Mouse (Mus musculus): Measurements from ENCODE around the gene 1700029J07Rik. TPM values are rescaled to one million over a fixed set of nuclear protein-coding genes. Genes with fewer than 3 reads are reported as not detected.

The 1700029J07Rik gene
- total RNA-seq, 1 experiment from 2014 or later, result 2.5 TPM

GRCm38 (mm10) chr8:45973988-45974505 lies 1.0 kb downstream of the 1700029J07Rik start:
- no peak for ATAC-seq (replicated peaks; ENCODE audit: insufficient number of reproducible peaks, low FRiP score, low TSS enrichment, poor library complexity, severe bottlenecking)

GRCm38 (mm10) chr8:45970894-45971293 lies 4.2 kb downstream of the 1700029J07Rik start:
- ATAC-seq (replicated peaks; ENCODE audit: insufficient number of reproducible peaks, low FRiP score, low TSS enrichment, poor library complexity, severe bottlenecking), result no peak

GRCm38 (mm10) chr8:45950622-45951021 lies 24.4 kb downstream of the 1700029J07Rik start:
- no peak for ATAC-seq (replicated peaks; ENCODE audit: insufficient number of reproducible peaks, low FRiP score, low TSS enrichment, poor library complexity, severe bottlenecking)

GRCm38 (mm10) chr8:45946283-45946682 lies 28.8 kb downstream of the 1700029J07Rik start:
- ATAC-seq (replicated peaks; ENCODE audit: insufficient number of reproducible peaks, low FRiP score, low TSS enrichment, poor library complexity, severe bottlenecking), result no peak

DNA sequence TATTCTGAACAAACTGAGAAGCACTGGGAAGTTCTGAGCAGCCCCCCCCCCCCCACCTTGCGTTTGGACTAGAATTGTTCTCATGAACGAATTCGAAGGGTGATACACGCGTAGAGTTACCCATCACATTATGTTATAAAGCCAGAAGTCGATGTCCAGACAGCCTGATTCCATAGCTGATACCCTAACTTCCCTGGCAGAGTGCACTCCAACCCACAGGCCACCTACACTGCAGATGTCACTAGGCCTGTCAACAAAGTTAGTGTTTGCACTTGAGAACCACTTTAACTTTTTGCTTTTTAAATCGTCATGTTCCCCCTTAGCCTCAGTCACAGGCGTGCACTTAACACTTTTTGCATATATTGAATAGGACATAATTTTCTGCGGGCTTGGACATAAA lies 38.1 kb downstream of the 1700029J07Rik start:
- no peak for ATAC-seq (replicated peaks; ENCODE audit: insufficient number of reproducible peaks, low FRiP score, low TSS enrichment, poor library complexity, severe bottlenecking)

DNA sequence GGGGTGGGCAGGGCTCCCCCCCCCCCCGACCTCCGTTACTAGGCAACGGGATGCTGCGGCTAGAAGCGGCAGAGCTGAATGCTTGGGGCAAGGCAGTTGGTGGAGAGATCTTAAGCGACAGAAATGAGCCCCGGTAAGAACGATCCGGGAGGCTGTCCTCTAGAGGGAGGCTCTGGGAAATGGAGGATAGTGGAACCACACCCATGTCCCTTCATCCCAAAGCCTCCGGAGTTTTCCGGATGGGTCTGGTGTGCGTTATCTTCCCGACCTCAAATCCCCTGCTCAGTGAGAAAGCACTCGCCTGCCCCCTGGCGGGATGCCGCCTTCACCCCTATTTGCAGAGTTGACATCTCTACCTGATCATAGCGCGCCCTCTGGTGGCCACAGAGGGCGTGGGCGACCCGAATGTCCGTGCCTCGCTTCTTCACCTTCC lies 40.5 kb downstream of the 1700029J07Rik start, which contains the start of gene Ccdc110:
Gene Ccdc110 (plus strand): TSS at position 38 of the 433 bp plus-strand sequence.
- ATAC-seq (replicated peaks; ENCODE audit: insufficient number of reproducible peaks, low FRiP score, low TSS enrichment, poor library complexity, severe bottlenecking), result peak; percentile 91

DNA sequence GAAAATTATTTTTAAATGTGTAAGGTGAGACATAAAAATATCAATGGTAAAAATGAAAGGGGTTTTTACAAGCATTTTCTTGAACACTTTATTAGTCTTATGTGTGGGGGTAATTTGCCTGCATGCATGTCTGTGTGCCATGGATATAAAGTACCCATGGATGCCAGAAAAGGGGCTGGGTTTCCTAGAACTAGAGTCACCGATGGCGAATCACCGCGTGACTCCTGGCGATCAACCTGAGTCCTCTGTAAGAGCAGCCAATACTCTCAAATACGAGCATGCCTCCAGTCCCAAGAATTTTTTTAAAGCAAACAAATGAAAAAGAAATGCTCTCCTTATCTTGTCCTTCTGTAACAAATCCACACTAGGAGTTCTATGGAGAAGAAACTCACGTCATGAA lies 52.9 kb downstream of the 1700029J07Rik start:
- ATAC-seq (replicated peaks; ENCODE audit: insufficient number of reproducible peaks, low FRiP score, low TSS enrichment, poor library complexity, severe bottlenecking), result no peak

- ATAC-seq (replicated peaks; ENCODE audit: insufficient number of reproducible peaks, low FRiP score, low TSS enrichment, poor library complexity, severe bottlenecking), result no peak
Measured at GRCm38 (mm10) chr8:45920392-45920791, 54.7 kb downstream of the 1700029J07Rik start.

GRCm38 (mm10) chr8:45918891-45919290 lies 56.2 kb downstream of the 1700029J07Rik start:
- ATAC-seq (replicated peaks; ENCODE audit: insufficient number of reproducible peaks, low FRiP score, low TSS enrichment, poor library complexity, severe bottlenecking), result no peak

DNA sequence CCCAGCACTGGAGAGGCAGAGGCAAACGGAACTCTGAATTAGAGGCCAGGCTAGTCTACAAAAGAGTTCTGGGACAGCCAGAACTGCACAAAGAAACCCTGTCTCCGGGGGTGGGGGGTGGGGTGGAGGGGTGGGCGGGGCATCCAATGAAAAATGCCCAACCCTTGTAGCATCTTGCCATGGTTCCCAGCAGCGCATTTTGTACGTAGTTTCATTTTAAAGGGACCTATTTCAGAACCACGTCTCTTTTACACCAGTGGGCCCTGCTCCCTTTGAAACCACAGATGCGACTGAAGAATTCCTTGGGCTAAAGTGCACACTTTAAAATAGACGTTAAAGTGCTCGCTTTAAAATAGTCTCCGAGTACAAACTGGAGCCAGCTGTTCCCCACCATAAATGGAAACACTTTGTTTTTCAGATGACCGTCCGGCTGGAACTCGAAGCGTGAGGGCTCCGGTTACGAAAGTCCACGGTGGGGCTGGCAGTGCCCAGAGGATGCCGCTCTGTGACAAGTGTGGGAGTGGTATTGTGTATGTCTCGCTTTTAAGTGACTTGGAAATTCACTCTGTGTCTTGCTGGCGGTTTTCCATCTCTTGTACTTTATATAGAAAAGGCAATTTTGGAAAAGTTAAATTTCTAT lies 57.9 kb downstream of the 1700029J07Rik start:
- no peak for ATAC-seq (replicated peaks; ENCODE audit: insufficient number of reproducible peaks, low FRiP score, low TSS enrichment, poor library complexity, severe bottlenecking)

DNA sequence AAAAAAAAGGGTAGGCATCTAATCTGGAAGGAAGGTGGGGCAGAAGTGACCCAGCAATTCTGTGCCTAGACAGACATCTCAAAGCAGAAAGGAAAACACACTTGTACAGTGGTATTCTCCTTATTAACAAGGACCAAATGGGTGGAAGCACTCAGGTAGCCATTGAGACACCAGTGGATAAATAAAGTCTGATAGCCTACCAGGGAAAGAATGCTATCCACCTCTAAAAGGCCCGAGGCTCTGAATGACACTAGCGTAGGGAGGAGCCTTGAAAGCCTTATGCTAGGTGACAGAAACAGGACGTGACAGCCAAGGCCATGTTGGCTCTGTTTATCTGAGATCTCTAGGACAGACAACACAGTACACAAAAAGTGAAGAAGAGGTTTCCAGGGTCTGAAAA lies 58.6 kb downstream of the 1700029J07Rik start:
- no peak for ATAC-seq (replicated peaks; ENCODE audit: insufficient number of reproducible peaks, low FRiP score, low TSS enrichment, poor library complexity, severe bottlenecking)

DNA sequence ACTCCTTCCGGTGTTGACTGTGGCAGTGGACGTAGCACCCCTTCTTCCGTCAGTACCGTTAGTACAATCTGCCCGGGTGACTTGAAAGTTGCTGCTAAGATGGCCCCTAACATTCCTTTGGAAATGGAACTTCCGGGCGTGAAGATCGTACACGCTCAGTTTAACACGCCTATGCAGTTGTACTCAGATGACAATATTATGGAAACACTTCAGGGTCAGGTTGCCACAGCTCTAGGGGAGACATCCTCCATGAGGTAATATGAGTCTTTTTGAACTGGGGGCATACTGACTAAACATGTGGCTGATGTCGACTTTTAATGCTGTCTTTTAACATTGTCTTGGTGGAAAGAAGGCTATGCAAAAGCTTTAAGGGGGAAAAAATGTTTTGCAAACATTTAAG lies 61.3 kb downstream of the 1700029J07Rik start:
- ATAC-seq (replicated peaks; ENCODE audit: insufficient number of reproducible peaks, low FRiP score, low TSS enrichment, poor library complexity, severe bottlenecking), result no peak

DNA sequence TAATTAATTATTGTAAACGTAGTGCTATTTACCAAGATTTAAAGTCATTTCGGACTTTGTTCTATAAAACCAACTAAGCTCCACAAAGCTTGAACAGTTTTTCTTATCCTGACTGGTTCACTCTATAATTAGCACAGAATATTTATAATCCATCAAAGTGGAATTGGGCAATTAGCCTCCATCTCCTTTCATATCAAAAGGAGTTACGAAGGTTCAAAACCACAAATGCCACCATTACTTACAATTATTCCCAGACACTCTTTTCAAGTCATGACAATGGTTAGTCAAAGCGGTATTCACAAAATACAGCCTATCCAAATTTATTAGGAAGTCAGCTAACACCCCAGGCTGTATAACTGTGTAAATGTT lies 68.8 kb downstream of the 1700029J07Rik start:
- ATAC-seq (replicated peaks; ENCODE audit: insufficient number of reproducible peaks, low FRiP score, low TSS enrichment, poor library complexity, severe bottlenecking), result no peak

- ATAC-seq (replicated peaks; ENCODE audit: insufficient number of reproducible peaks, low FRiP score, low TSS enrichment, poor library complexity, severe bottlenecking), result no peak
Measured at GRCm38 (mm10) chr8:45905591-45906250, 69.3 kb downstream of the 1700029J07Rik start.

- no peak for ATAC-seq (replicated peaks; ENCODE audit: insufficient number of reproducible peaks, low FRiP score, low TSS enrichment, poor library complexity, severe bottlenecking)
Measured at GRCm38 (mm10) chr8:45903659-45904058, 71.4 kb downstream of the 1700029J07Rik start.

Other genes with a start within 250 kb of the 1700029J07Rik start
- gene Pdlim3, start 89.8 kb downstream of the 1700029J07Rik start, total RNA-seq (2017), result not detected in 3 replicates
- not detected in 3 replicates for gene Ccdc110, start 40.6 kb downstream of the 1700029J07Rik start, total RNA-seq (2017)
- 59.2 to 74.7 TPM (median 73.5 TPM) in 3 replicates for gene Ufsp2, start 276 bp upstream of the 1700029J07Rik start, total RNA-seq (2017)
- gene Lrp2bp, start 24.1 kb upstream of the 1700029J07Rik start, total RNA-seq (2017), result 0.19 TPM in 1 of 3 replicates, not detected in the others
- 7.3 to 18.8 TPM (median 11.7 TPM) in 3 replicates for gene Ankrd37, start 30.5 kb upstream of the 1700029J07Rik start, total RNA-seq (2017)
- 16.0 to 30.9 TPM (median 23.5 TPM) in 3 replicates for gene Cfap97, start 176.5 kb upstream of the 1700029J07Rik start, total RNA-seq (2017)
- 10.2 to 20.5 TPM (median 15.1 TPM) in 3 replicates for gene Snx25, start 176.9 kb upstream of the 1700029J07Rik start, total RNA-seq (2017)
- 25.8 to 40.1 TPM (median 26.8 TPM) in 3 replicates for gene Slc25a4, start 236.0 kb upstream of the 1700029J07Rik start, total RNA-seq (2017)